Mouse (Mus musculus) spleen, postnatal 10 days (tissue): ENCODE data around the gene Ssty1.
"Not testable (repeated sequence)": the region's sequence is repeated elsewhere in the genome, so short reads cannot be mapped to it uniquely, and the experiment has no call there.

Experiments
- DNase-seq, 2 experiments: peaks; one replicate each; pipeline ENCODE4 v3.0.0; 2021 to 2022; ENCODE audit warnings: low spot score in 2 of 2

The Ssty1 gene

DNA sequence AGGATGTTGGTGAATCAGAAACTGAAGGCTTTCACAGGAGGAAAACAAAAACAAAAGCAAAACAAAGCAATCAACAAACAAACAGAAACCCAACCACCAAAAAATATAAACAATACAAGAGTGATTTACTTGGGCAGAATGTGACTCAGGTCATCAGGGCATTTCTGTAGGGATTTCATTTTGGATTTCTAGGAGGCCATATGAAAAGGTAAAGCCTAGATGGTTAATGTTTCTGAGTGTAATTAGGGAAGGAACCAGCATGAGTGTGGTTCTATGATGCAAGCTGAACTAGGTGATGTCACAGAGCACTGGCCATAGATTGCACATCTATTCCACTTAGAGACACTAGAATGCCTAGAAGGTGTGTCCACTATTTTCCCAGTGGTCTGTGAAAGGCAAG lies at the start of gene Ssty1:
Gene Ssty1 (plus strand): TSS at position 301 of the 400 bp plus-strand sequence.
- DNase-seq, result not testable (repeated sequence)

DNA sequence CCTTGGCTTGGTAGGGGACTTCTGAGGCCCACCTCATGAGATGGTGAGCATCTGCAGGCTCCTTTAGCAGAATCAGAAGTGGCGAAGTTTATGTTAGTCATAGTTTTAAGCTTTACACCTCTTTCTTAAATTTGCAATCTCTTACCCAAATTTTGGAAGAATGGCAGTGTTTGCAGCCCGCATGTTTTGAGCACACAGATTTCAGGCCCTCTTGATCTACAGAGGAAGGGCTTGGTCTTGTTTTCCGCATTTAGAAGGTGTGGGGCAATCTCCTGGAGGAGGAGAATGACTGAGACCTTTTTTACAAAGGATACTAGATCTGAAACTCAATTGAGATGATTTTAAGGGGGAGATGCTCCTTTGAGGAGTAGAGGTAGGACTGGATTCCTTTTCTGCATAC lies 27.2 kb upstream of the Ssty1 start, which contains the start of gene Gm21764:
Gene Gm21764 (minus strand): TSS at position 101 of the 400 bp plus-strand sequence.
- DNase-seq, result not testable (repeated sequence)
